Comparison of ENCODE assay signal across 18 mouse cellular contexts in the genomic region with DNA sequence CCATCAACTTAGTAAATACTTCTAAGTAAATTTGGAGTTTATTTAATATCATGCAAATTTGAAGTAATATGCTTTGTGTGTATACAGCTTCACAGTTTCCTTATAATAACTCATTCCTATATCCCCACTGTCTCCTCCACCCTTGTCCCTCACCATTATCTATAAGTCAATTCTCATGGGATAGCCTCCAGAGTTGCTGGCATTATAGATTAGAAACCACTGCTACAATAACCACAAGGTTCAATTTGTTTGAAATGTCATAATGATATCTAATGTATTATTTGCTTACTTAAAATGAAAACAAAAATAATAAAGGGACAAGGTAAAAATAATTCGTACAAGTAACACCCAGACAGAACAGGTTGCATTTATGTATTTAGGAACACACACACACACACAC.
"Had no signal": no experiment of that assay in that cellular context is flagged by ENCODE, and none has a peak within 500 bp of the region (broad histone marks: within the 10 kb centered on the region; RNA-seq: fewer than 3 reads in every experiment).

No protein-coding gene starts in this region.

- H3K27me3 ChIP-seq: limb, embryonic 13.5 days; midbrain, embryonic 13.5 days; neural tube, embryonic 13.5 days had no signal

- H3K9me3 ChIP-seq: limb, embryonic 10.5 days; limb, embryonic 13.5 days; midbrain, embryonic 10.5 days; midbrain, embryonic 13.5 days; neural tube, embryonic 13.5 days had no signal

- H3K9ac ChIP-seq: limb, embryonic 13.5 days; midbrain, embryonic 13.5 days; neural tube, embryonic 13.5 days had no signal

- H3K27ac ChIP-seq: kidney, postnatal 0 days; layer of hippocampus, adult 2 months; limb, embryonic 10.5 days; limb, embryonic 13.5 days; midbrain, embryonic 10.5 days; midbrain, embryonic 13.5 days; neural tube, embryonic 13.5 days had no signal

- DNase-seq: kidney, adult 18-20 months; kidney, adult 9 months; kidney, postnatal 25 days; layer of hippocampus, adult 9-11 months; lung, adult 2 months; lung, postnatal 14 days; retina, postnatal 1 day; thymus, adult 18-20 months had no signal

- ATAC-seq: inflammation-experienced regulatory T-cells, adult 6 months; midbrain, embryonic 13.5 days; midbrain, embryonic 16.5 days had no signal

- H3K4me1 ChIP-seq: limb, embryonic 10.5 days; midbrain, embryonic 13.5 days; neural tube, embryonic 13.5 days had no signal

- H3K4me3 ChIP-seq: layer of hippocampus, adult 2 months; limb, embryonic 10.5 days; limb, embryonic 13.5 days; midbrain, embryonic 10.5 days; midbrain, embryonic 13.5 days; myocyte; neural tube, embryonic 13.5 days had no signal

- H3K36me3 ChIP-seq: limb, embryonic 10.5 days; limb, embryonic 13.5 days; midbrain, embryonic 10.5 days; midbrain, embryonic 13.5 days; neural tube, embryonic 13.5 days had no signal

- H3K4me2 ChIP-seq: limb, embryonic 13.5 days; midbrain, embryonic 13.5 days; neural tube, embryonic 13.5 days had no signal
